Mouse (Mus musculus) kidney, adult 10 weeks (tissue): ENCODE measurements around the gene Oxct2a. TPM values are rescaled to one million over a fixed set of nuclear protein-coding genes. Genes with fewer than 3 reads are reported as not detected.

Experiments
- polyA plus RNA-seq: library from polyadenylated mRNA; stranded (reverse); fragments of 350-450 nt; fragmentation: Illumina TruSeq; extraction: RNeasy Lipid Tissue Mini Kit (QIAGEN cat#74804); gene quantifications from one replicate; pipeline ENCODE4 v1.2.3, GENCODE M21; 2014; ENCODE audit warnings: low read depth, low replicate concordance

Oxct2a gene
- polyA plus RNA-seq: not detected

DNA sequence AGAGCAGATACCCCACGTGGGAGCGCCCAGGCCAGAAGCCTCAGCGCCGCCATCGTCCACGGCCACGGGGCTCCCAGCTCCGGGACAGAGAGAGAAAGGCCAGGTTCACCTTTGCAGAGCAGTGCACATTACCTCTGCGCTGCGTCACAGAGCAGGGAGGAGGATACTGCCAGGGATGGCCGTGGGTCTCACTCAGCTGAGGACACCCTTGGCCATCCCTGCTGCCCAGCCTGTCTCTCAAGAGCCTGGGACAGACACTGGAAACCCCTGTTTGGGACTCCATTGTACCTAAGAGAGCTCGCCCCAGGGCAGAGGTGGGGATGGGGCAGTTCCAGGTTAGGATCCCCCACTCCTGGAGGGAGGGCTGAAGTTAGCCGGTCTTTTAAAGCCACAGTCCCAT is at the start of gene Oxct2a:
Gene Oxct2a (minus strand): TSS at position 101 of the 400 bp plus-strand sequence.

DNA sequence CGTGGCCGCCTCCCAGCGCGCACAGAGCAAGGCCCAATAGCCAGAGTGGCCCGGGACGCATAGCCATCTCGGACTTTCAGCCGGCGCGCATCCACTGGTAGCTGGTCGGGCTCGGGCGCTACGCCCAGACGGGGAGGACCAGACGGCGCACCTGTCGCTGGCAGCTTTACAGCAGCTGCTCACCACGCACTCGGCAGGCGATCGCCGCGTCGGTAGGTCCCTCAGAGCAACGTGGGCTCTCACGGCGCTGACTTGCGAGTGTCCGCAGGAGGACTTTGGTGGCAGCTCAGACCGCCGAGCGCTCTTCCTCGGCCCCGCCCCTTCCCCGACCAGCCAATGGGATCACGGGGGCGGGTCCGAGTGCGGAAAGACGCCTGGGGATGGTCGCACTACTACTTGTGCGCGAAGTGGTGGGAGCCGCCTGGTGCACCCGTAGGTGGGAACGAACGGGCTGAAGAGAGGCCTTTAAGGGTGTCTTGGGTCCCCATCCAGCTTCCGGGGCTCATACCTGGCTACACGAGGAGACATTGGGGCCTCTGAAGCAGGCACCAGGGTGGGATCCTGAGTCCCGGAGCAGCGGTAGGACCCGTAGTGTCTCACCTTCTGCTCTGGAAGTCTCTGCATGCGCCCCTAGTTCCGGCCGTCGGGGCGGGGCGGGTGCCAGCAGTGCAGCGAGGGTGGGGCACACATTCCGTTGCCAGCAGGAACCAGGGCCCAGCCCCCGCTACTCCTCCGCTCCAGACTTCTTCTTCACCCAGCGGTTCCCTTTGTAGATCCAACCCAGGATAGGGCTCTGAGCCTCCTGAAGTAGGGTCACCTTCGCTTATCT is 19.4 kb upstream of the Oxct2a start, which contains the start of gene Bmp8a:
Gene Bmp8a (minus strand): TSS at position 611 of the 829 bp plus-strand sequence.

Other genes starting within 250 kb of the Oxct2a start
- not detected for gene Bmp8b, start 218.5 kb downstream of the Oxct2a start, polyA plus RNA-seq
- gene Oxct2b, start 207.4 kb downstream of the Oxct2a start, polyA plus RNA-seq: not detected
- gene Ppie, start 183.7 kb downstream of the Oxct2a start, polyA plus RNA-seq: 9.7 TPM
- 0.61 TPM for gene Hpcal4, start 140.4 kb downstream of the Oxct2a start, polyA plus RNA-seq
- gene Nt5c1a, start 122.1 kb downstream of the Oxct2a start, polyA plus RNA-seq: not detected
- gene Heyl, start 90.1 kb downstream of the Oxct2a start, polyA plus RNA-seq: 1.3 TPM
- gene Pabpc4, start 61.3 kb downstream of the Oxct2a start, polyA plus RNA-seq: 23.6 TPM
- gene Bmp8a, start 19.6 kb upstream of the Oxct2a start, polyA plus RNA-seq: 0.24 TPM